In genomic region chr13:112625566-112625965, GRCm38 (mm10) we compare ENCODE assay signal across 1 mouse cellular context.
TF ChIP-seq lines count a peak whose summit lies in the region.

No protein-coding gene starts in this region.

TF ChIP-seq in MEL, 35 proteins besides CTCF, POLR2A, EP300 and RAD21:
- TF ChIP-seq ZNF384 (IDR thresholded peaks at IDR 0.05; ENCODE audit: low read depth, low read length) (no peak), TCF12 (IDR thresholded peaks at IDR 0.05; ENCODE audit: low read depth, low read length) (no peak), RCOR1 (IDR thresholded peaks at IDR 0.05; ENCODE audit: low read depth, low read length) (no peak), MAZ (IDR thresholded peaks at IDR 0.05; ENCODE audit: low read depth, low read length) (no peak), MEF2A (IDR thresholded peaks at IDR 0.05; ENCODE audit: extremely low read depth, insufficient replicate concordance, low read depth, low read length, poor library complexity, severe bottlenecking) (no peak), USF2 (IDR thresholded peaks at IDR 0.05; ENCODE audit: borderline replicate concordance in 1 of 2, insufficient read depth in 1 of 2, low read depth in 1 of 2, low read length in 2 of 2) (no peak), SIN3A (IDR thresholded peaks at IDR 0.05; ENCODE audit: low read length) (no peak), POLR2AphosphoS2 (IDR thresholded peaks at IDR 0.05; ENCODE audit: low read length) (no peak), CHD2 (IDR thresholded peaks at IDR 0.05; ENCODE audit: low read length) (no peak), SMC3 (IDR thresholded peaks at IDR 0.05; ENCODE audit: low read depth, low read length) (no peak), USF1 (IDR thresholded peaks at IDR 0.05; ENCODE audit: low read depth, low read length) (no peak), ZC3H11A (IDR thresholded peaks at IDR 0.05; ENCODE audit: low read depth, low read length) (no peak), UBTF (IDR thresholded peaks at IDR 0.05; ENCODE audit: borderline replicate concordance, insufficient read depth, low read depth, low read length) (no peak), GABPA (IDR thresholded peaks at IDR 0.05; ENCODE audit: low read depth, low read length) (no peak), MAFK (IDR thresholded peaks at IDR 0.05; ENCODE audit: borderline replicate concordance, low read depth, low read length) (no peak), NELFE (IDR thresholded peaks at IDR 0.05; ENCODE audit: low read depth, low read length) (no peak), ZMIZ1 (IDR thresholded peaks at IDR 0.05; ENCODE audit: low read depth, low read length) (no peak), MXI1 (IDR thresholded peaks at IDR 0.05; ENCODE audit: low read depth, low read length) (no peak), KAT2A (conservative IDR thresholded peaks at IDR 0.05; ENCODE audit: low read depth, low read length) (no peak), JUND (IDR thresholded peaks at IDR 0.05; ENCODE audit: low read depth, low read length) (no peak)
TF ChIP-seq in MEL: peak in this region for 0.
